Mouse (Mus musculus): ENCODE measurements around the gene Gm8369. TPM values are rescaled to one million over a fixed set of nuclear protein-coding genes. Genes with fewer than 3 reads are reported as not detected.
"Not testable (repeated sequence)": the region's sequence is repeated elsewhere in the genome, so short reads cannot be mapped to it uniquely, and the experiment has no call there.

Gene Gm8369
- total RNA-seq, 2 experiments from 2014 or later: not detected

DNA sequence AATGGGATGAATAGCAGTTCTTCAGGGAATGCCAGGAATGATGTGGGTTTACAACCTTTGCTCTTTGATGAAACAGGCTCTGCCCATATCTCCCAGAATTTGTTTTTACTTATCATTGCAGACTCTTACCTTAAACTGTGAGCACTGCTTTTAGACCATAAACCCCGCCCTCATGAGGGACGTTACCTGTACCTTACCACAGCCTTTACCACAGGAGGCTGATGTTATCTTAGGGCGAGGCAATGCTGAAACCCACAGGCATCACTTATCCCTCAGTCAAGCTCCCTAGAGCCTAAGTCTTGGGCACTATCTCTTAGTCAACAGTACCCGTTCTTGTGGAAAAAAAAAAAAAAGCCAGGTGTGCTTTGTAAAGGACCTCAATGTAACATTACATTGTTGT, 31.1 kb downstream of the Gm8369 start:
- DNase-seq: no peak

DNA sequence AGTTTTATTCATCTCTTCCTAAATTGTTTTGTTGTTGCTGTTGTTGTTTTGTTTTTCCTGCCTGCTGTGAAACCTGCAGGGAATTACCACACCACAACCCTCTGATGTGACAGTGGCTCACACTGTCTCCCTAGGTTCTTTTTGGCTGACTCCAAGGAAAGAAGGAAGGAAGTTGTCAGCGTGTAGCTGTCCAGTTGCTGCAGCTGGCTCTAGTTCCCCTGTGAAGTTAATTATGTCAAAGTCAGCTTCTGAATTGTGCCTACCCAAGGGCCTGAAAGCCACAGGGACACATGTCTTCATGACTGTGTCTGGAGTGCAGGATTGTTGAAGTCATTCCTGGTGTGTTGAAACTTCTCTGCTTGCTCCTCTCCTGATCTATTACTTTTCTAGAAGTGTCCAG, 31.6 kb downstream of the Gm8369 start:
- DNase-seq: not testable (repeated sequence)

GRCm38 (mm10) chr19:11518356-11518755, 32.6 kb downstream of the Gm8369 start:
- not testable (repeated sequence) for DNase-seq

DNA sequence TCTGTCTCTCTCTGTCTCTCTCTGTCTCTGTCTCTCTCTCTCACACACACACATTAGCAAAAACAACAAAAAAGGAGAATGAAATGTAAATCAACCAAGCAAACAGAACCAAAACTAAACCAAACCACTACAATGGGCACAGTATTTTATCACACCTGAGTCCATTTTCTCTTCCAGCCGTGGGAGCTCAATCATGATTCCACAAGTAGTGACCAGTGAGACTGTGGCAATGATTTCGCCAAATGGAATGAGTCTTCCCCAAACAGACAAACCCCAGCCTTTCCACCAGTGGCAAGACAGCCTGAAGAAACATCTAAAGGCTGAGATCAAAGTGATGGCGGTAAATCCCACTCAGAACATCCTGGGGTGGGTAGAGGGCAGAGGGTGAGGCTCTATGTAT, 34.4 kb downstream of the Gm8369 start:
- DNase-seq: no peak

GRCm38 (mm10) chr19:11533421-11533820, 47.7 kb downstream of the Gm8369 start:
- no peak for DNase-seq

- DNase-seq: peak; percentile 20
Measured at GRCm38 (mm10) chr19:11533888-11534445, 48.2 kb downstream of the Gm8369 start.

- peak; percentile 41 for DNase-seq
Measured at GRCm38 (mm10) chr19:11536593-11536992, 50.9 kb downstream of the Gm8369 start, which contains the start of gene Ms4a4d. Gene Ms4a4d, plus strand, starts transcription at chr19:11536801.

DNA sequence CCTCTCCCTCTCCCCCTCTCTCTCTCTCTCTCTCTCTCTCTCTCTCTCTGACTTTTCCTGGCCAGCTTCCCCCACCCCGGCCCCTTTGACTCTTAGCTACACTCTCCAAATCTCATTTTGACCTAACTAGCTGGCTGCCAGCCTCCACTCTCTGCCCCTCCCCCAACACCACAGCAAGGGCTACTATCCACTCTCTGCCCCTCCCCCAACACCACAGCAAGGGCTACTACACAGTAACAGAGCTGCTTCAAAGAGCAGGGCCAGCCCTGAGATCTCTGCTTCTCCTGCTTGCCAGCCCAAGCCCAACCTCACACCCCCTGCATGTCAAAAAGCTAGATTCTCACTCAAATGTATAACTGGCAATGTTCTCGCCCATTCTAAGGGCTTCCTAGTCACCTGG, 51.6 kb downstream of the Gm8369 start:
- peak; percentile 31 for DNase-seq

DNA sequence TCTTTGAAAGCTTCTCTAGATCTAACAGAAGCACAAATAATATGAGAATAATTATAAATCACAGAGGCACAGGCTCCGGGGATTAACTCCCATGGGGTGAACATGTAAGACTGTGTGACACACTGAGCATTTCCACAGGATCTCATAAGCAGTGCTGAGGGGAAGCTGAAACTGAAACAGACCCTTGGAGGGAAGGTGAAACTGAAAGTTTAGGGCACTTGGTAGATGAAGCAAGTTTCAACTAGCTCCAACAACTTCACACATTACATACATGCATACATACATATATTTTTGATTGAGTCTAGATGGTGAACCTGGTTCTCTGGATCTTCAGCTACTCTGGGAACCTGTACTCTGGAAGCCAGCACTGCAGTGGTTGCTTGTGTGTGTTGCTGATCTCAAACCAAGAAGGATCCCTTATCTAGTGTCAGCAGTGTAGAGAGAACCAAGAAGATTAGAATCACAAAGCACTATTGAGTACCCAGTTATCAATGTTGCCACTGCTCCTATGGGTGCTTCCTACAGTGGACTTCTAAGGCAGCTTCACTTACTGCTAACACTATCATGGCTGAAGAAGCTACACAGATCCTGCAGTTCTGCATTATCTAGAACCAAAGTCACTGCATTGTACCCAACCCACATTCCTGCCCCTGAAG, 54.6 kb downstream of the Gm8369 start:
- not testable (repeated sequence) for DNase-seq

GRCm38 (mm10) chr19:11544383-11544782, 58.6 kb downstream of the Gm8369 start:
- DNase-seq: not testable (repeated sequence)

- DNase-seq: no peak
Measured at GRCm38 (mm10) chr19:11547911-11548310, 62.2 kb downstream of the Gm8369 start.

DNA sequence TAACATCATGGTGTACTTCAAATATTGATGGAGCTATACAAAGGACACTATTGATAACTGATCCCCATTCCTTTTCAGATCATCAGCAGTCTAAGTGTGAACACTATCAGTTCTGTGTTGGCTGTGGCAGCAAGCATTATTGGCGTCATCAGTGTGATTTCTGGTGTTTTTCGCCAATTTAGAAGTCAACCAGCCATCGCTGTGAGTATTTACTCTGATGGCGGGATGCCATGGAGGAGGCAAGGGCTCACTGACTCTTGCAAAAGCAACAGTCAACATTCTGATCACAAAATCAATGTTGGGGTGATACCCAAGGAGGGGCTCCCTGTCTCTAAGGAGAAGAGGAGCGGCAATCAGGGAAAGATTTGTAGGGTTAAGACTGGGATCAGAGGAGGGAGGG, 69.0 kb downstream of the Gm8369 start:
- DNase-seq: no peak

DNA sequence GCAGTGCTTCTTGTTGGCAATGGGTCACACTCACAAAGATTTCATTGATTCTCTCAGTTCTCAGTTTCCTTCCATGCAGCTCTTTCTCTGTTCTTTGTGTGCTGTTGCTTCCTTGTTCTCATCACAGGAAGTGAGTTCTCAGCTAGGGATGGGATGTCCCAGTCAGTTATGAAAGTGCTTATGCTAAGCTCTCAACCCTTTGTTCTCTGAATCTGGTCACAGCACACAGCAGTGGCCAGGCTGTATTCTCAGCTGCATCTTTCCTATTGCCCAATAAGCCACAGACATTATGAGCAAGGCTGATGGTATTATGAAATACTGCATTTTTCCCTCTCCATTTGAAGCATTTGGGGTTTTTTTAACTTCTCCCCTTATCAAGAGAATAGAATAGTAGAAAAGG, 73.8 kb downstream of the Gm8369 start:
- not testable (repeated sequence) for DNase-seq

Other genes with a start within 250 kb of the Gm8369 start
- gene Ms4a1, start 219.7 kb upstream of the Gm8369 start, total RNA-seq (2021): under 1 TPM; 0.36 to 0.57 TPM
- not detected for gene Ms4a5, start 202.1 kb upstream of the Gm8369 start, total RNA-seq (2021)
- gene Ms4a14, start 171.5 kb upstream of the Gm8369 start, total RNA-seq (2021): not detected
- gene Ms4a7, start 149.8 kb upstream of the Gm8369 start, total RNA-seq (2021): 1 to 10 TPM; 1.4 to 2.4 TPM
- gene Ms4a4a, start 110.4 kb upstream of the Gm8369 start, total RNA-seq (2021): 1 to 10 TPM; 1.6 to 2.5 TPM
- gene Ms4a4c, start 81.2 kb upstream of the Gm8369 start, total RNA-seq (2021): not detected
- gene Ms4a4b, start 42.4 kb upstream of the Gm8369 start, total RNA-seq (2021): 1 to 10 TPM in 1 of 2 experiments, under 1 TPM in 1; 0.95 to 1.0 TPM
- 1 to 10 TPM; 3.5 to 3.8 TPM for gene Ms4a6c, start 16.6 kb upstream of the Gm8369 start, total RNA-seq (2021)
- 1 to 10 TPM; 2.5 to 3.1 TPM for gene Ms4a6b, start 30.6 kb downstream of the Gm8369 start, total RNA-seq (2021)
- under 1 TPM; 0.56 to 0.60 TPM for gene Ms4a4d, start 50.9 kb downstream of the Gm8369 start, total RNA-seq (2021)
- gene Ms4a6d, start 118.9 kb downstream of the Gm8369 start, total RNA-seq (2021): under 1 TPM; 0.69 to 0.72 TPM
- under 1 TPM; 0.36 to 0.38 TPM for gene Ms4a2, start 137.8 kb downstream of the Gm8369 start, total RNA-seq (2021)
- not detected for gene Ms4a3, start 154.9 kb downstream of the Gm8369 start, total RNA-seq (2021)
- gene Oosp2, start 174.6 kb downstream of the Gm8369 start, total RNA-seq (2021): not detected
- gene Oosp1, start 205.2 kb downstream of the Gm8369 start, total RNA-seq (2021): not detected
- not detected for gene Oosp3, start 211.1 kb downstream of the Gm8369 start, total RNA-seq (2021)

Data from heart, postnatal 4 days (tissue).